Mouse (Mus musculus): Measurements from ENCODE around the gene Rcvrn.

Gene Rcvrn

DNA sequence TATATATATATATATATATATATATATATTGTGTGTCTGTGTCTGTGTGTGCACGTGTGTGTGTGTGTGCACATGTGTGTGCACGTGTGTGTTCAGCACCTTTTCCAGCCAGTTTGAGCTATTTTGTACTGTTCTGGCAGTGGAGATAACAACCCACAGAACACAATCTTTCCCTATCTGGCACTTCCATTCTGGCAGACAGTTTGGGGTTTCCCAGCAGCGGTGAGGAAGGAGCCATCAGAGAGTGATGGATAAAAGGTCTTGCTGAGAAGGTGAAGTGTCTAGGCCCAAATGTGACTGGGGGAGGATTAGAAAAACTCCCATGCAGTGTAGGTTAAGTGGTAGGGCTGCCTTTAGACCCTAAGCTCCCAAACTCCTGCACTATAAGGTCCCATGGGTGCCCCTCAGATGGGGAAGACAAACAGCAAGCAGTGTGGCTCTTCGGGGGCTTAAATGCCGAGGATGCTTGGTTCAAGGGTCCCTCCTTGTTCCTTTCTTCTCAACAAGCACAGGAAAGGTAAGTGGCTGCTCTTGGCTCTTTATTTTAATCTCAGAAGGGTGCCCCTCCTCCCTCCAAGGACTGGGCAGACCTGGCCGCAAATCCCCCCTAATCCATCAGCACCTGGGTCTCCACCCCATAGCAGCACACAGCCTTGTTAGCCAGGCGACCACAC is at the start of gene Rcvrn:
TSS of gene Rcvrn (plus strand) at position 624 of the 674 bp plus-strand sequence.
- CTCF ChIA-PET: no interaction called here

DNA sequence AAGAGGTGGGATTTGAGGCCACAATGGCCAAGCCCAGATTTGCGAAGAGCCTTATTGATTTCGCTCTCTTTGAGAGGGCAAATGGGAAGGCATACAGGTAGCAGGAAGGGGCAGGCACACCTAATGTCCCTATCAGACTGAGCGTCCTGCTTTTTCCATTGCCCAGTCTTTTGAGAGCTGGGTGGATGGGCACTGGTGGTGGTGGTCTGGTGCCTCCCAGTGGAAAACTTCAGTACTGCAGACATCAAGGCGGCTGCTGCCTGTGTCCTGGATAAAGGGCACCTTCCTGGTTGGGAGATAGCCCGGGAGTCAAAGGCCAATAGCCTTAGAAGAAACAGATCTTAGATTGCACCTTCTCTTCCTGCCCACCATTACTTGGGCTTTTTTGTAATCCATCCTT is 47.4 kb upstream of the Rcvrn start:
- CTCF ChIA-PET: no interaction called here

DNA sequence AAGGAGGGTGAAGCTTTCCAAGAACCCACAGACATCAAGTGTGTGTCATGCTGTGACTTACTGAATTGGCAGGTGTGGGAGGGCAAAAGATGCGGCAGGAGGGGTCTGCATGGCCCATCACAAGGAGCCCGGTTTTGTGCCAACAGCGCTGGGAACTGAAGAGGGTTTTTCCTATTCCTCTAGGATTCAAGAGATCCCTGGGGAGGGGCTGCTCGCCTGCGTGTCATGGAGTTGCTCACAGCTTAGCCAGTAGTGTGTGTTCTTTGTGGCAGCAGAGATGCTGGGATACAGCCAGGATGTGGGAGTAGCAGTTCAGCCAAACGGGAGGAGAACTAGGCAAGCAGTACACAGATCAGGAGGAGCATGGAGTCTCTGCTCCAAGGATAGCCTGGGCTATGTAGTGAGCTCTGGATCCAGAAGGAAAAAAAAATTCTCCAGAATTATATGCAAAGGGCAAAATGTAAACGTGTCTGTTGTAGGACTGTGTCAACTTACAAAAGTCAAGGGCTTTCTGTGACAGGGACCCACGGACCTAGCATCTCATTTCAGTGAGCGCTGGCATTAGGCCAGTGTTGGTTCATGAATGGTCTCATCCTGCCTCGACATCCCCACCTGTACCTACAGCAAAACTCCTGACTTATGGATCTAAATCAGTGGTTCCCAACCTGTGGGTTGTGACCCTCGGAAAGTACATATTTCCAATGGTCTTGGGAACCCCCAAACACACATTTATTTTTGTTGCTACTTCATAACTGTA is 46.3 kb upstream of the Rcvrn start:
- CTCF ChIA-PET: interaction anchor here (0.6 kb wide), 1 partner anchor 80 kb away, joined by 7 read pairs; no protein-coding TSS in a partner anchor

DNA sequence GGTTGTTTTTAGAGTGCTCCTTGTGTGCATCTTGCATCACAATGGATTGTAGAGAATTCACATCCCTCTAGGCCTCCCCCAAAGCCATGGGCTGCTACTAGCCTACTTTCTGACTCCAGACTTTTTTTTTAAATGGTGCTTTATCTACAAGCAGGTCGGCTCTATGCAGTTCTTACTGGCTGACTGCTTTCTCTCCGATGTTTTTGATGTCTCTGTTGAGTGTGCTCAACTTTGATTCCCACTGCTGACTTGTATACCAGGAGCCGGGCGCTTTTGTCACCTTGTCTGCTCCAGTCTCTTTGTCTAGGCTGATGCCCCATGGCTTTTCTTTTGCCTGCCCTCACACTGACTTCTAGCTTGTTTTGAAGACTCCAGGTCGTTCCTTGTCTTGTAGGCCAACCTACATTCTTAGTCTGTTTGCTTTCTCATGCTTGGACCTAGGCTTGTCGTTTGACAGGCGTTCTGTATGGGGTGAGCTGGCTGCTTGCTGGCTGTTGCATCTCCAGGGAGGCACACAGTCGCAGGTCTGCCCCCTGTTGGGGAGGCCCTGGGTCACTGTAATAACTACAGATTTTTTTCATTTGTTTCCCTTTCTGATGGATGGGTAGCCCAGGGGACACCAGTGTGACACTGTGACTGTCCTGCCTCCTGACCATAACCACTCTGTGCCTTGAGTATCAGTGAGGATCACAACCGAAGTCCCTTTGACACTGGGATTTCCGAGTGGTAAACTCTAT is 45.0 kb upstream of the Rcvrn start:
- CTCF ChIA-PET: no interaction called here

DNA sequence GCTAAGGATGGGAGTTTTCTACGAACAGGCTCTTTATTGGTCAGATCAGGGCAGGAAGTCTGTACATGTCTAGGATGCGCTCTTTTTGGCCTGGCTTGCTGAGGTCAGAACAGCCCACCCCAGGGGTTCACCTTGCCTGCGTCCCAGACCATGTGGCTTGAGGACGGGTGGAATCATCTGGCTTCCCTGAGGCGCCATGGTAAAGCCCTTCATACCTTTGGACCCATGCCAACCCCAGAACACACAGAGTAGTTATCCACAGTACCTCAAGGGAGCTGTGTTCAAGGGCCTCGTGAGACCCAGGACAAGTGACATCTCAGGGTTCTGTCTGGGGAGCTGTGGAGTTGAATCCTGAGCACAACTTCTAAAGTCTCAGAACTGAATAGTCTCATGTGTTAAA is 43.4 kb upstream of the Rcvrn start:
- CTCF ChIA-PET: interaction anchor here (0.9 kb wide), 1 partner anchor 25 kb away, joined by 14 read pairs; no protein-coding TSS in a partner anchor

DNA sequence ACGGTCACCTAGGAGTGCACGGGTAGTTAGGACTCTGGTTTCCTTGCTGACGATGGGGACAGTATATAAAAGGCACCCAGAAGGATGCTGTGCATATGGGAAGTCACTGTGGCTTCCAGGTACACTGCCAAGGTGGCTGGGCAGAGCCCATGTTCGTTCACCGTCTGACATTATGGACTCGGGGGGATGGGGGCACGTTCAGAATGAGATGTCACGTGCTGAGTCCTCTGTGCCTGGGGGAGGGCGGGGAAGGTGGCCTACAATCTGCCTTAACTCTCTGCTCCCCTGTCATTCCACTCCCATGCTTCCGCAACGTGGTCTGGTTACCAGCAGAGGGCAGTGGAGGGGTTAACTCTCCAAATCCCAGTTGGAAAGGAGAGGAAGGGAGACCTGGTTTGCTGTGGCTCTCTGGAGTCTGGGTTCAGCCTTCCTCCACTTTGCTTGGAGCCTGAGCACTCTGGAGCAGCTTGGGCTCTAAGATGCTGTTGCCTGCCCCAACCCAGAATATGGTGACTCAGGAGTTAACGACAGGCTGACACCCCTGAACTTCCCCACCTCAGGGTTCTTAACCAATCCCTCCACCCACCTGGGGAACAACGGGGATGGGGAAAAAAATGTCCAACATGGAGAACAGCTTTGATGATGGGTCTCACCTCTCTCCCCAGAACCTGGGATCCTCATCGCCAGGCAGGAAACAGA is 42.8 kb upstream of the Rcvrn start:
- CTCF ChIA-PET: interaction anchor here (0.9 kb wide), 1 partner anchor 24 kb away, joined by 14 read pairs; no protein-coding TSS in a partner anchor

DNA sequence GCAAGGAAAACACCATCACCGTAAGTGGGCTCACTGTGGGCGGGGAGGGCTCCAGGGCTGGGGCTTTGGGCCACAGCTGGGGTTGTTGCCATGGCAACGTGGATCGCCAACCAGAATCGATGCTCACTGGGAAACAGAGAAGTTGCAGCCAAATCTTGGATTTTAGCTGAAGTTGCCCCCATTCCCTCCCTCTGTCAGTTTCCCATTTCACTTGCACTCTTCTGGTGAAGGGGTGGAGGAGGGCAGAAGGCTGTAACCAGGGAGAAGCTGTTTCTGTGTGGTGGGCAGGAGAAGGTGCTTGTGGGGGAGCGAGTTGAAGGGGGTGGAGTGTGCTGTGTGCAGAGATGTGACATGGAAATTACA is 42.3 kb upstream of the Rcvrn start:
- CTCF ChIA-PET: no interaction called here

DNA sequence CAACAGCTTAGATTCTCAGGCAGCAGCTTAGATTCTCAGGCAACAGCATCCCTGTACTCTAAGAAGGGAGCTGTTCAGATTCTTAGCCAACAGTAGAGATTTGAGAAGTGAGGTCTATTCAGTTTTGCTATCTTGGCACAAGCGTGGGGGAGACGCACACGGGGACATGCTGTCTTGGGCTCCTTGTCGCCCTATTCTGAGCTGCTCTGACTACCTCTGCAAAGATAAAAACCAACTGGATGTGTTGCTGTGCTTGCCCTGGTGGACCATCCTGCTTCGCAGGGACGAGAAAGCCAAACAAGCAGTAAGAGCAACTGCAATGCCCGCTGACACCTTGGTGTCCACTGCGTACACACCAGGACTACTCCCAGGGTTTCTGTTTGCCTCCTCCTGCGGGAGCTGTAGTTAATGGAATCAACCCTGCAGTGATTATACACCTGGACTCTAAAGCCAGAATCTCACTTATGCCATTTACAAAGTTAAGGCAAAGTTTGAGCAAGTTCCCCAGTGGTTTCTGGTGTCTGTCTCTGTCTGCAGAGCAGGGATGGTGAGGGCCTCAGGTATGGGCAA is 41.5 kb upstream of the Rcvrn start:
- CTCF ChIA-PET: no interaction called here

DNA sequence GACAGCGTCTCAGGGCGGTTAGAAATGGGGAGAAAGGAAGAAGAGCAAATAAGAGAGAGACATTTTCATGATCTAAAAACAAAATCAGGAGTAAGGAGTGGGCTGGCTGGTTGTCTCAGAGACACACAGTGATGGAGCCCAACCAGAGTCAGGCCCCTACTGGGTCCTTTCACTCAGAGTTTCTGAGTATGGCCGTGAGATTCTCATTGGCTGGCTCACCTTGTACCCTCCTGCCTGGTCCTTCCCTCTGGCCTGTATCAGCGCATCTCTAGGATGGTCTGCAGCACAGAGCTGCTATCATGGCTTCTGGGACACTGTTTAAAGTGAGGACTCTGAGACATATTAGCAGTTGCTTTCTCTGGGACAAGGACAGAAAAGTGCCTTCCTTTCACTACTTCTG is 40.6 kb upstream of the Rcvrn start:
- CTCF ChIA-PET: no interaction called here

DNA sequence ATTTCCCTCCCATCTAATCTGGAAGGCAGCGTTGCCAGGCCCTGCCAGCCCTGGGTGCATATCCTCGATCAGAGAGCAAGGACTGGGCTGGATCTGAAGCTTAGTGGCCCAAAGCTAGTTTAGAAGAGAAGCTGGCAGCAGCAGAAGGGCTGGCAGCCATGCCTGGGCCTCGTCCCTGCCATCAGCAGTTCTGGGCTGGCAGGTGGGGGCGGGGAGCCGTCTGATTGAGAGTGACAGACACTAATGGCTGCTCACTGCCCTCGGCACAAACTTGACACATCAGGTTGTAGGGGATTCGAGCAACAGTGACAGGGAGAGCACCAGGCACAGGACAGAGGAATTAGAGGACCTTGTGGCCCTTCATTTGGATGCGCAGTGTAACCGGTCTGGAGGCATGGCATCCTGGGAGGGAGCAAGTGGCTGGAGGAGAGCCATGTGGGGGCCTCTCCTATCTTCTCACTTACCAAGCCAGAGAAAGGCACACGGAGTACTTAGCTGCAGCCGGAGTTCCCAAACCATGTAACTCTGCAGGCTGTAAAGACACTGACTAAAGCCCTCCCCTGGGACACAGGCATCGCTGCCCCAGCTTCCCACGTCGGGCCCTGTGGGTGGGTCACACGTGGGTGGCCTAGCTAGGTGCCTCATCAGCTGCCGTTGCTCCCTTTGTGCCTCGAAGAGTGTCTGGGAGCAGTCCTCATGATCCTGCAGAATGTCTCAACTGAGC is 39.7 kb upstream of the Rcvrn start:
- CTCF ChIA-PET: no interaction called here

DNA sequence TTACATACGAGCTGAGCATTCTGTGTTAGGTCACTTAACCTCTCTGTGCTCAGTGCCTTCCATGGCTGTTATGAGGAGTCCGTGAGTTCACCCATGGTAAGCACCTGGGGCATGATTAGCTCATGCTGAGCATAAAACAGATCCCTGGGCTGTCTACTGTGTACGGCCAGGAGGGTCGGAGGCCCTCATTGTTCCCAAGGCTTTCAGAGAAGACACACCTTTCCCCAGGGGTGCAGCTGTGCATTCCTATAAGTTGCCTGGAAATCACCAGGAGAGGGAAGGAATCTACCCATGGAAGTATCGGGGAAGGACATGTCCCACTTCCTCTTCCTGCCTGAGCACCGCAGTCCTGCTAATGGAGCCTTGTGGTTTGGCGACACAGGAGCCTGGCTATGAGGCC is 38.8 kb upstream of the Rcvrn start:
- CTCF ChIA-PET: no interaction called here

DNA sequence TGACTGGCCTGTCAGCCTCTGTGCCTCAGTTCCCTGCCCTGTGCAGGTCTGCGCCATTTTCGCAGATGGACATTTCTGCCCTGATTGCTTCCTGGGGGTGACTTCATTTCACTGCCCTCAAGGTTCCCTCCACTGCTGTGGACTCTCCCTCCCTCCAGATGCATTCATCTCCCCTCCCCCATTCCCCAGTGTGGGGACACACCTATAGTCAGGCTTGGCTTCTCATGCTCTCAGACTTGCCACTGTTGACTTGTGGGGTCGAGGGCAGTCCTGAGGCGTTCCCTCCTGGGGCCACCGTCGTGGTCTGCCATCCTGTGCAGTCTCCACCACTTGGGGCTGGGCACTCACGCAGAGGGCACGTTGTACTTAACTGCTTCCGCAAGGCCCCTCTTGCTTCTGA is 38.3 kb upstream of the Rcvrn start:
- CTCF ChIA-PET: no interaction called here

DNA sequence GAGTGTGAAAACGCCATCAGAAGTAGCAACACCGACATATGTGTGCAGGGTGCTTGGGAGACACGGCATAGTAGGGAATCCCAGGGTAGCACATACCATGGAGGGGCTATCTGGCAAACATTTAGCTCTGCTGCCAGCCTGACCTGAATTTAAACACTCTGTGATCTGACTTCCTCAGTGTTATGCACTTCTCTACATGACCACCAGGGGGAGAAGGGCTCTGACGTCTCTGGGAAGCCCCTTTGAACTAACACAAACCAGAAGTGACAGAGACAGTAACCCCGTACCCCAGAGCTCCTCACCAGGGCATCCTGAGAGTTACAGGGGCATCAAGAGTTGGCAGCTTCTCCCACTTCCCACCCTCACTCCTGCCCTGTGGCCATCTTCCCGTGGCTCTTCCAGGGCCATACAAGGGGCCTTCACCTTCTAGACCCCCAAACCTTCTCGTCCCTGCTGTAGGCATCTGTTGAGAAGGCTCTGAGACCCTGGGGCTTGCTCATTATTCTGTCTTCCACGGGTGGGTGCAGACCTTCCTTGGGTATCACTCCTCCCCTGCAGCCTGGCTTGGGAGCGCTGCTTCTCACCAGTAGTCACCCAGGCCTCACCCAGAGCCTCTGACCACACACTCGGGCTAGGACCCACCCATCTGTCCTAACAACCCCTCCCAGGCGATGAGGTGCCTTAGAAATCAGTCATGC is 37.3 kb upstream of the Rcvrn start:
- CTCF ChIA-PET: interaction anchor here (0.6 to 1.0 kb wide), 3 partner anchors 17 to 551 kb away, joined by 3 to 6 read pairs (median 4); no protein-coding TSS in a partner anchor

DNA sequence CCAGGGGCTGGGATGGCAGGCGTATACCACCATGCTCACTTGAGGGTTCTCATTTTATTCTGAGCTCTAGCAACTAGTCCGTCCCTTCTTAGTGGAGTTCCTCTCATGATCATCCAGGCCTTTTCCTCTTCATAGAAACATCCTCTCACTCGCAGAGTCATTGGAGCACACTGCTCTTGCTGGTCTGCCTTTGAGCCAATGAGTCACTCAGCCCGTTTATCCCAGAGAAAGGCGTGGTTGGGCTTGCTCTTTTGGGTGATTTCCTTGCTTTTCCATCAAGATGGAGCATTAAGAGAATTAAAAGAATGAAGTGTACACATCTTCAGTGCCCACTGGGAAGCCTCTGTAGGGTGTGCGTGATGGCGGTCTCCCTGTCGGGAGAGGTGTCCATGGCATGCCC is 33.7 kb upstream of the Rcvrn start:
- CTCF ChIA-PET: no interaction called here

DNA sequence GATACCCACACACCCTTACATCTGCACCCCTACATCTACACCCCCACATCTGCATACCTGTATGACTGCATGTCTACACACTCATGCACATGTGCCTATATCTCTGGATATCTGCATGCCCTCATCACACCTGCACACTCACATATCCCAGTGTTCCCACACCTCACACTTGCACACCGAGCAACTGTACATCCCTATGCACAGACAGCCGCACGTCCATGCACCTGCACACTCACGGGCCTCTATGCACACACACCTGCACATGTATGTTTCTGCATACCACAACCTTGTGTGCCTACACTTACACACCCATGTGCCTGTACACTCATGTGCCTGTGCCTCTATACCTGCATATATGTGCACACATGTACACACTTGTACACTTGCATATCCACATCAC is 31.7 kb upstream of the Rcvrn start:
- CTCF ChIA-PET: no interaction called here

DNA sequence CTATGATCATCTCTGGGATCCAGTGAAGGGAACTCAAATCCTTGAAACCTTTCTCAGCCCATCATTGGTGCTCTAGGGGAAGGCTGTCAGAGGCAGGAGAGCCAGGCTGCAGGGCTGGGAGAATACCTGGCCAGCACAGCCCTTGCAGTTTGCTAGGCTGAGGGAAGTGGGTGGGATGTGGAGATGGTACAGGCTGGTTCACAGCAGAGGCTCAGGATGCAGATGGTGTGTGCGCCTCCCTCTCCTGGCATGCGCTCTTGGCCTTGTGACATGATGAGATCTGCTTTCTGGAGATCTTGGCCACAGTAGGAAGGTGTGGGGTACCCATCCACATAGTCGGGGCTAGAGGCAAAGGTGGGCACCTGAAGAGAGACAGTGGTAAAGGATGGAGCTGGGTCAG is 30.9 kb upstream of the Rcvrn start:
- CTCF ChIA-PET: no interaction called here

DNA sequence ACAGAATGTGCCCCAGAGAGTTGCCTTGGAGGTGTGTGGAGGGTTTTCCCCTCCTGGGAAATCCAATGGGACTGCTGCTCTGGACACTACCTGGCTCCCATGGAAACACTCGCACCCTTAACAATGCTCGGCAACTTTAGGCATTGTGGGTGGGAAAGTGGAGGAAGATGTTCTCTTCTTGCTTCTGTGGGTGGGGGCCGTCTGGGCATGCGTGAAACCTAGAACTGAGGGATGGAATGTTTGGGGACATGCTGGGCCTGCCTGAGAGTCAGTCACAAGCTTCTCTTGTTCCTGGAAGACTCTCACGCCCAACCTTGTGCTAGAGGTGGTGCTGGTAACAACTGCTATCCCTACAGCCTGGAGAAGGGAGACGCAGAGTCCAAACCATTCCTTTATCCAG is 30.2 kb upstream of the Rcvrn start:
- CTCF ChIA-PET: no interaction called here

DNA sequence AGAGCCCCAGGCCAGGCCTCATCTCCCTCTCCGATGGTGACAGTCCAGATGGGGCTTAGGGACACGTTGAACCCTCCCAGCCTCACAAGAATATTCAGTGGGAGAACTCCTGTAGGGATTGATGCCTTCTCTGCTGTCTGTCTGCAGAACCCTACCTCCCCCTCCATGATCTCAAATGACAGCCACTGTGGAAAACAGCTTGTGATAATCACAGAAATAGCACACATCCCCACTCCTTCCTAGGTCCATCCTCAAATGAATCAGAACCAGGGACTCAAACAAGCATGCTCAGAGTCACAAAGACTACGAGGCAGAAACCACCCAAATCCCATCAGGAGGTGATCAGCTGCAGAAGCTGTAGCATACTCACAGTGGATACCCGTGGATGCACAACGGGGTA is 29.0 kb upstream of the Rcvrn start:
- CTCF ChIA-PET: no interaction called here

DNA sequence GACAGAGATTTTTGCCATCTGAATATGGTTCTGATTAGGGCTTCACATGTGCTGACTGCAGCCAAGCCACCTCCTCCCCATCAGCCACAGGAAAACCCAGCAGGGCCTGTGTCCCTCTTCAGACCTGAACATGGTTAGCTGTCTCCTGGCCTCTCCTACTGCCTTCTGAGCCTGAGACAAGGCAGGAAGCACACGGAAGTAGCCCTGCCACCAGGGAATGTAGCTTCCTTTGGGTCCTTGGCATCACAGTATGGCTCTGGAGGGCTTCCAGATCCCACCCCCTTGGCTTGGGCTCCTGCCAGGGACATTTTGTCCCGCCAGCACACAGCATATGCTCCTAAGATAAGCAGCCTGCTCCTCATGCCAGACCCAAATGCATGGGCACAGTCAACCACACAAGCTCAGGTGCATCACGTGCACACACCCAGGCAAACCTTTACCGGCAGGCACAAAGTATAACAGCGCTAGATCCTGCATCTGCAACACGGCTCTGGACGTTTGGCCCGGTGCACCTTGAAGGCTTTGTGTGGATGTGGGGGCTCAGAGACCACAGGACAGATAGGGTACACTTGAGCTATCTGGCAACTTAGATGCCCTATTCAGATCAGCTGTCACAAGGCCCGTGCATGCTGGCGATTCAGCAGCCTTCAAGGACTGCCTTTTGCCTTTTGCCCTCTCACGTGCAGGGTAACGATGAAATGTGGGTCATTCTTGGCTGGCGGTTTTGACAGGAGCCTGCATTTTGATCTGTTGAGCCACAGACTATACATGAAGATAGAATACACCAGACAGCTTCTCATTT is 27.4 kb upstream of the Rcvrn start:
- CTCF ChIA-PET: no interaction called here

DNA sequence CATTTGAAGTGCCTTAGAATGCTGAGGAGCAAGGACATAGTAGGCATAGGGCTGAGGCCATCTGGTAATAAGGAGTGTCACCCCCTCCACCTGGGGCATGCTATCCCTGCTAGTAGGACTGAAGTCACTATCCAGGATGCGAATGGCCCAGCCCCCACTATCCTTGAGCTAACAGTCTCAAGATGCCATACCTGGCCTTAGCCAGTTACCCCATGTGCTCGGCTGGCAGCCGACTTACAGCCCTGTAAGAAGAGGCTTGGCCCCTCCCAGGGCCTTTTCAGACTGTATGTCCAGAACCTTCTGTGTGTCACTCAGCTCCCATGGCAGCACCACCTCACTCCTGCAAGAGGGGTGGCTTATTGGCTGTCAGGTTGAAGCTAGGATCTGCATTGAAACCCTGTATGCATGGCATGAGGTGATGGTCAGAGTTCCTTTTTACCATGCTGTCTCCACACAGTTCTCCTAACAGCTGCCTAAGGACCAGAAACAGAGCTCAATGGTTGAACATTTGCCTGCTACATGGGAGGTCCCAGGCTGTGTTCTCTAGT is 26.6 kb upstream of the Rcvrn start:
- CTCF ChIA-PET: no interaction called here

All from spleen, embryonic (tissue).